Mouse (Mus musculus): ENCODE results near the gene Rnf150.

DNA sequence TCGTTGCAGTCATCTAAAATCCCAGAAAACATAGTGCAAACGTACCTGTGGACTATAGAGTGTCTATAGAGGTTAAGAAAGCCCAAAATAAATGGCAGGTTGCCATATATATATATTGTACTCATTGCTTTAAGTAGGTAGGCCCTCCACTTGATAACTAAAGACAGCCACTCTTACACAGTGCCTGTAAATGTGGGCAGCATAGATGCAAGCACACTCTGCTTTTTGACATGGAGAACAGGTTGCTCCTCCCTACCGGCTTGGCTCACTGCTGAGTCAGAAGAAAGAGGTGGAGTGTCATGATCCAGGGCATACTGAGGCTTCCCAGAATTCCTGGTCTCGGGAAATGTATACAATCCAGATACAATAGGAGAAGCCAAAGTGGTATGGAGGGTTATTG is 37.8 kb downstream of the Rnf150 start:
- no peak for TF ChIP-seq POLR2A (IDR thresholded peaks at IDR 0.05; ENCODE audit: control insufficient read depth, extremely low read depth, insufficient read depth, low read length, poor library complexity)
- TF ChIP-seq CTCF (IDR thresholded peaks at IDR 0.05; ENCODE audit: borderline replicate concordance, control insufficient read depth, extremely low read depth, insufficient read depth, low read length, poor library complexity) = no peak
